Mouse (Mus musculus) hindbrain, embryonic 11.5 days (tissue): ENCODE measurements at regions not wholly inside any gene's neighbourhood (a gene's known extent, or its start where the extent isn't known, plus 50 kb on each side); places are given as distances from the start of the nearest gene placed in this dataset.

ENCODE experiments used
- ATAC-seq: fragments of 200-750 bp; cut with Nextera tagmentation; 2 replicates; pipeline ENCODE4 v1.8.0; 2017; ENCODE audit warnings: mild to moderate bottlenecking, moderate TSS enrichment, moderate library complexity; ENCODE audit not compliant: low FRiP score
- DNase-seq: peaks from one replicate; pipeline ENCODE4 v3.0.0-alpha.2; 2015; ENCODE audit warnings: low spot score
- H3K27ac ChIP-seq: fragments of 300-500 bp; sonication (generic); 2 replicates; pipeline ENCODE4 v1.5.1; 2014; ENCODE audit warnings: mild to moderate bottlenecking, low read depth, low read length
- H3K27me3 ChIP-seq: fragments of 300-500 bp; sonication (generic); 2 replicates; pipeline ENCODE4 v1.6.1; 2014; ENCODE audit warnings: mild to moderate bottlenecking, low read length, moderate library complexity, mixed read lengths; ENCODE audit not compliant: control insufficient read depth, insufficient read depth
- H3K36me3 ChIP-seq: fragments of 300-500 bp; sonication (generic); 2 replicates; pipeline ENCODE4 v1.6.1; 2014; ENCODE audit warnings: mild to moderate bottlenecking, low read length, moderate library complexity, mixed read lengths; ENCODE audit not compliant: control insufficient read depth, insufficient read depth
- H3K4me1 ChIP-seq: fragments of 300-500 bp; sonication (generic); replicated peaks from 2 replicates; pipeline ENCODE4 v1.6.1; 2014; ENCODE audit warnings: low read length, mixed read lengths; ENCODE audit not compliant: control insufficient read depth, insufficient read depth
- H3K4me2 ChIP-seq: fragments of 300-500 bp; sonication (generic); replicated peaks from 2 replicates; pipeline ENCODE4 v1.6.1; 2014; ENCODE audit warnings: mild to moderate bottlenecking, low read depth, low read length
- H3K4me3 ChIP-seq: fragments of 300-500 bp; sonication (generic); 2 replicates; pipeline ENCODE4 v1.5.1; 2014; ENCODE audit warnings: low read depth, low read length
- H3K9ac ChIP-seq: fragments of 300-500 bp; sonication (generic); 2 replicates; pipeline ENCODE4 v1.6.1; 2014; ENCODE audit warnings: low read depth, low read length
- H3K9me3 ChIP-seq: fragments of 300-500 bp; sonication (generic); 2 replicates; pipeline ENCODE4 v1.6.1; 2016; ENCODE audit warnings: low read length; ENCODE audit not compliant: control insufficient read depth
- WGBS: fragments of 180-500 bp; shearing (Covaris S2); extraction: QIAGEN DNeasy Blood & Tissue Kit; methylation state at CpG from one replicate; pipeline ENCODE4 v1.1.7; 2014; 5-methylcytosine and 5-hydroxymethylcytosine counted together

- Histone ChIP-seq H3K27me3 (no peaks in the 10 kb centered on the region), H3K4me2 (no peak overlapping the region), H3K9me3 (no peaks in the 10 kb centered on the region), H3K4me1 (no peaks in the 10 kb centered on the region), H3K36me3 (no peaks in the 10 kb centered on the region), H3K27ac (no peak overlapping the region), H3K4me3 (no peak overlapping the region), H3K9ac (no peak overlapping the region)
- DNase-seq (no peak), ATAC-seq (no peak; the same call in 1 of the 2 replicates)
- whole genome bisulfite sequencing, result 43% methylated on average over 3 of the region's 3 CpGs
Observed at GRCm38 (mm10) chr16:42666601-42667000, 209.1 kb upstream of the Zbtb20 start.

GRCm38 (mm10) chr16:42651904-42652732, 223.6 kb upstream of the Zbtb20 start:
- Histone ChIP-seq H3K9me3 (no peaks in the 10 kb centered on the region), H3K27me3 (no peaks in the 10 kb centered on the region), H3K36me3 (no peaks in the 10 kb centered on the region), H3K9ac (no peak overlapping the region), H3K27ac (no peak overlapping the region), H3K4me1 (no peaks in the 10 kb centered on the region), H3K4me2 (no peak overlapping the region), H3K4me3 (no peak overlapping the region)
- DNase-seq (no peak), ATAC-seq (no peak)
- WGBS, result 85% methylated on average over 10 of the region's 10 CpGs

- WGBS, result 65% methylated on average over 5 of the region's 5 CpGs
- Histone ChIP-seq H3K27me3 (no peaks in the 10 kb centered on the region), H3K4me2 (no peak overlapping the region), H3K9ac (no peak overlapping the region), H3K4me3 (no peak overlapping the region), H3K9me3 (no peaks in the 10 kb centered on the region), H3K36me3 (no peaks in the 10 kb centered on the region), H3K27ac (0 out of 2 replicates have a peak overlapping the region, but pooled peaks have one; percentile 58), H3K4me1 (no peaks in the 10 kb centered on the region)
- ATAC-seq (peak; percentile 69; the same call in 1 of the 2 replicates), DNase-seq (peak; percentile 19)
Observed at GRCm38 (mm10) chr16:42649767-42650166, 225.9 kb upstream of the Zbtb20 start.

GRCm38 (mm10) chr16:42648531-42649142, 227.0 kb upstream of the Zbtb20 start:
- no peaks in the 10 kb centered on the region for H3K9me3 ChIP-seq

GRCm38 (mm10) chr16:42647762-42648161, 227.9 kb upstream of the Zbtb20 start:
- Histone ChIP-seq H3K27ac (no peak overlapping the region), H3K9me3 (no peaks in the 10 kb centered on the region), H3K4me2 (no peak overlapping the region), H3K27me3 (no peaks in the 10 kb centered on the region), H3K4me3 (no peak overlapping the region), H3K9ac (no peak overlapping the region), H3K4me1 (no peaks in the 10 kb centered on the region), H3K36me3 (no peaks in the 10 kb centered on the region)
- no peak for DNase-seq
- WGBS, result 93% methylated on average over 5 of the region's 5 CpGs
- no peak for ATAC-seq

More at GRCm38 (mm10) chr16:42648531-42649142, 227.0 kb upstream of the Zbtb20 start:
- H3K27ac ChIP-seq, result no peak overlapping the region
- H3K36me3 ChIP-seq, result no peaks in the 10 kb centered on the region
- no peak overlapping the region for H3K4me3 ChIP-seq
- no peak for ATAC-seq
- H3K4me2 ChIP-seq, result no peak overlapping the region
- no peaks in the 10 kb centered on the region for H3K4me1 ChIP-seq
- H3K27me3 ChIP-seq, result no peaks in the 10 kb centered on the region
- no peak overlapping the region for H3K9ac ChIP-seq
- no peak for DNase-seq
- WGBS, result 95% methylated on average over 5 of the region's 5 CpGs

- no peaks in the 10 kb centered on the region for H3K36me3 ChIP-seq
- ATAC-seq (no peak), DNase-seq (no peak)
- H3K27me3 ChIP-seq, result no peaks in the 10 kb centered on the region
- H3K9ac ChIP-seq, result no peak overlapping the region
- H3K4me1 ChIP-seq, result no peaks in the 10 kb centered on the region
- H3K27ac ChIP-seq, result no peak overlapping the region
- H3K4me3 ChIP-seq, result no peak overlapping the region
- WGBS, result 86% methylated on average over 3 of the region's 3 CpGs
- H3K9me3 ChIP-seq, result no peaks in the 10 kb centered on the region
- H3K4me2 ChIP-seq, result no peak overlapping the region
Observed at GRCm38 (mm10) chr16:42635766-42636165, 239.9 kb upstream of the Zbtb20 start.

- Histone ChIP-seq H3K36me3 (no peaks in the 10 kb centered on the region), H3K9me3 (no peaks in the 10 kb centered on the region), H3K27me3 (no peaks in the 10 kb centered on the region), H3K27ac (no peak overlapping the region), H3K4me1 (no peaks in the 10 kb centered on the region), H3K9ac (no peak overlapping the region), H3K4me3 (no peak overlapping the region), H3K4me2 (no peak overlapping the region)
- DNase-seq (no peak), ATAC-seq (no peak)
- WGBS, result 91% methylated on average over 3 of the region's 3 CpGs
Observed at GRCm38 (mm10) chr16:42627675-42628074, 248.0 kb upstream of the Zbtb20 start.

GRCm38 (mm10) chr16:42615920-42616319, 259.8 kb upstream of the Zbtb20 start:
- no peak overlapping the region for H3K27ac ChIP-seq
- H3K9ac ChIP-seq, result no peak overlapping the region
- H3K4me1 ChIP-seq, result no peaks in the 10 kb centered on the region
- H3K9me3 ChIP-seq, result no peaks in the 10 kb centered on the region
- no peaks in the 10 kb centered on the region for H3K36me3 ChIP-seq
- DNase-seq, result no peak
- WGBS, result 77% methylated on average over 3 of the region's 3 CpGs
- no peak for ATAC-seq
- H3K4me3 ChIP-seq, result no peak overlapping the region
- H3K4me2 ChIP-seq, result no peak overlapping the region
- no peaks in the 10 kb centered on the region for H3K27me3 ChIP-seq

- WGBS, result 78% methylated on average over 2 of the region's 2 CpGs
Observed at GRCm38 (mm10) chr16:42612011-42612410, 263.7 kb upstream of the Zbtb20 start.

More at GRCm38 (mm10) chr16:42612011-42612410, 263.7 kb upstream of the Zbtb20 start:
- ATAC-seq (no peak), DNase-seq (no peak)
- H3K4me2 ChIP-seq, result no peak overlapping the region
- no peaks in the 10 kb centered on the region for H3K36me3 ChIP-seq
- no peaks in the 10 kb centered on the region for H3K4me1 ChIP-seq
- H3K27ac ChIP-seq, result no peak overlapping the region
- H3K9ac ChIP-seq, result no peak overlapping the region
- no peaks in the 10 kb centered on the region for H3K27me3 ChIP-seq
- H3K4me3 ChIP-seq, result no peak overlapping the region
- no peaks in the 10 kb centered on the region for H3K9me3 ChIP-seq
